Mouse (Mus musculus) midbrain, embryonic 12.5 days (tissue): ENCODE data around the gene Tshz2. TPM values are rescaled to one million over a fixed set of nuclear protein-coding genes. Genes with fewer than 3 reads are reported as not detected.
A peak's percentile ranks its signal among the peaks of the same experiment; 100 is the strongest.

Source experiments
- ATAC-seq: fragments of 200-750 bp; cut with Nextera tagmentation; 2 replicates; pipeline ENCODE4 v1.8.0; 2017; ENCODE audit warnings: low read depth, moderate TSS enrichment, moderate library complexity; ENCODE audit not compliant: low FRiP score
- H3K27ac ChIP-seq: fragments of 300-500 bp; sonication (generic); replicated peaks from 2 replicates; pipeline ENCODE4 v1.5.1; 2016; ENCODE audit warnings: mild to moderate bottlenecking
- H3K27me3 ChIP-seq: fragments of 300-500 bp; sonication (generic); 2 replicates; pipeline ENCODE4 v1.6.1; 2016; ENCODE audit warnings: mild to moderate bottlenecking
- H3K36me3 ChIP-seq: fragments of 300-500 bp; sonication (generic); 2 replicates; pipeline ENCODE4 v1.6.1; 2016
- H3K4me1 ChIP-seq: fragments of 300-500 bp; sonication (generic); 2 replicates; pipeline ENCODE4 v1.6.1; 2016
- H3K4me2 ChIP-seq: fragments of 300-500 bp; sonication (generic); replicated peaks from 2 replicates; pipeline ENCODE4 v1.6.1; 2016; ENCODE audit warnings: mild to moderate bottlenecking, moderate library complexity
- H3K4me3 ChIP-seq: fragments of 300-500 bp; sonication (generic); 2 replicates; pipeline ENCODE4 v1.5.1; 2016; ENCODE audit warnings: mild to moderate bottlenecking
- H3K9ac ChIP-seq: fragments of 300-500 bp; sonication (generic); replicated peaks from 2 replicates; pipeline ENCODE4 v1.6.1; 2016; ENCODE audit warnings: mild to moderate bottlenecking, moderate library complexity
- H3K9me3 ChIP-seq: fragments of 300-500 bp; sonication (generic); 2 replicates; pipeline ENCODE4 v1.6.1; 2016; ENCODE audit warnings: mild to moderate bottlenecking
- WGBS: fragments of 180-500 bp; shearing (Covaris S2); methylation state at CpG from one replicate; pipeline ENCODE4 v1.1.7; 2016; 5-methylcytosine and 5-hydroxymethylcytosine counted together
- polyA plus RNA-seq: library from polyadenylated mRNA; unstranded; fragments of >200 nt; fragmentation: Nextera tagmentation; extraction: Ambion mirVana; gene quantifications from 2 replicates; pipeline ENCODE4 v1.2.1, GENCODE M21; 2016

Tshz2 gene
- polyA plus RNA-seq, 1 experiment from 2014 or later, result 6.0 TPM

GRCm38 (mm10) chr2:169860895-169861294, 228.1 kb downstream of the Tshz2 start:
- Histone ChIP-seq H3K27me3 (no peaks in the 10 kb centered on the region), H3K4me1 (peaks cover 12% of the 10 kb centered on the region), H3K4me2 (no peak overlapping the region), H3K36me3 (no peaks in the 10 kb centered on the region), H3K27ac (no peak overlapping the region), H3K4me3 (no peak overlapping the region), H3K9ac (no peak overlapping the region), H3K9me3 (no peaks in the 10 kb centered on the region)
- no peak for ATAC-seq
- WGBS, result 76% methylated on average over 5 of the region's 5 CpGs

- Histone ChIP-seq H3K9me3 (no peaks in the 10 kb centered on the region), H3K27me3 (no peaks in the 10 kb centered on the region; the same call in 1 of the 2 replicates), H3K36me3 (no peaks in the 10 kb centered on the region), H3K4me2 (no peak overlapping the region), H3K4me3 (no peak overlapping the region), H3K4me1 (peaks cover 12% of the 10 kb centered on the region), H3K9ac (no peak overlapping the region), H3K27ac (no peak overlapping the region)
- no peak for ATAC-seq
- WGBS, result 66% methylated on average over 6 of the region's 6 CpGs
Measured at GRCm38 (mm10) chr2:169862701-169863100, 229.9 kb downstream of the Tshz2 start.

GRCm38 (mm10) chr2:169869468-169869867, 236.7 kb downstream of the Tshz2 start:
- Histone ChIP-seq H3K36me3 (no peaks in the 10 kb centered on the region), H3K27ac (no peak overlapping the region), H3K9ac (no peak overlapping the region), H3K9me3 (no peaks in the 10 kb centered on the region), H3K4me1 (no peaks in the 10 kb centered on the region), H3K4me2 (no peak overlapping the region), H3K4me3 (no peak overlapping the region), H3K27me3 (no peaks in the 10 kb centered on the region; the same call in 1 of the 2 replicates)
- no peak for ATAC-seq
- WGBS, result 94% methylated on average over 7 of the region's 7 CpGs

GRCm38 (mm10) chr2:169870503-169870902, 237.7 kb downstream of the Tshz2 start:
- H3K36me3 ChIP-seq, result no peaks in the 10 kb centered on the region
- H3K4me1 ChIP-seq, result no peaks in the 10 kb centered on the region
- H3K4me2 ChIP-seq, result no peak overlapping the region
- WGBS, result 37% methylated on average over 5 of the region's 5 CpGs
- no peak overlapping the region for H3K9ac ChIP-seq
- H3K27me3 ChIP-seq, result no peaks in the 10 kb centered on the region; the same call in 1 of the 2 replicates
- no peak overlapping the region for H3K4me3 ChIP-seq
- H3K27ac ChIP-seq, result no peak overlapping the region
- H3K9me3 ChIP-seq, result no peaks in the 10 kb centered on the region
- ATAC-seq, result 0 out of 2 replicates have a peak, but pooled peaks have one; percentile 4

GRCm38 (mm10) chr2:169871436-169872060, 238.7 kb downstream of the Tshz2 start:
- no peak overlapping the region for H3K9ac ChIP-seq
- H3K36me3 ChIP-seq, result no peaks in the 10 kb centered on the region
- no peak overlapping the region for H3K4me2 ChIP-seq
- no peak for ATAC-seq
- no peaks in the 10 kb centered on the region for H3K9me3 ChIP-seq
- 80% methylated on average over 8 of the region's 8 CpGs for WGBS
- no peak overlapping the region for H3K4me3 ChIP-seq
- no peak overlapping the region for H3K27ac ChIP-seq
- H3K27me3 ChIP-seq, result no peaks in the 10 kb centered on the region; the same call in 1 of the 2 replicates
- H3K4me1 ChIP-seq, result no peaks in the 10 kb centered on the region

GRCm38 (mm10) chr2:169873442-169873841, 240.6 kb downstream of the Tshz2 start:
- Histone ChIP-seq H3K27ac (no peak overlapping the region), H3K4me2 (no peak overlapping the region), H3K4me1 (no peaks in the 10 kb centered on the region), H3K9me3 (no peaks in the 10 kb centered on the region), H3K9ac (no peak overlapping the region), H3K27me3 (no peaks in the 10 kb centered on the region), H3K36me3 (no peaks in the 10 kb centered on the region), H3K4me3 (no peak overlapping the region)
- 88% methylated on average over 16 of the region's 16 CpGs for WGBS
- no peak for ATAC-seq

GRCm38 (mm10) chr2:169887921-169888320, 255.1 kb downstream of the Tshz2 start:
- H3K9me3 ChIP-seq, result no peaks in the 10 kb centered on the region
- no peaks in the 10 kb centered on the region for H3K36me3 ChIP-seq
- H3K4me2 ChIP-seq, result no peak overlapping the region
- no peak overlapping the region for H3K27ac ChIP-seq
- no peak for ATAC-seq
- no peak overlapping the region for H3K4me3 ChIP-seq
- no peaks in the 10 kb centered on the region for H3K27me3 ChIP-seq
- 73% methylated on average over 9 of the region's 9 CpGs for WGBS
- peaks cover 7% of the 10 kb centered on the region; the same call in 1 of the 2 replicates for H3K4me1 ChIP-seq
- no peak overlapping the region for H3K9ac ChIP-seq

- no peak for ATAC-seq
- no peaks in the 10 kb centered on the region for H3K36me3 ChIP-seq
- H3K4me3 ChIP-seq, result no peak overlapping the region
- no peaks in the 10 kb centered on the region for H3K27me3 ChIP-seq
- H3K9me3 ChIP-seq, result no peaks in the 10 kb centered on the region
- no peak overlapping the region for H3K9ac ChIP-seq
- H3K27ac ChIP-seq, result no peak overlapping the region
- H3K4me1 ChIP-seq, result peaks cover 7% of the 10 kb centered on the region; the same call in 1 of the 2 replicates
- WGBS, result 32% methylated on average over 14 of the region's 14 CpGs
- H3K4me2 ChIP-seq, result no peak overlapping the region
Measured at GRCm38 (mm10) chr2:169892441-169893038, 259.7 kb downstream of the Tshz2 start.

GRCm38 (mm10) chr2:169902896-169903295, 270.1 kb downstream of the Tshz2 start:
- Histone ChIP-seq H3K4me3 (no peak overlapping the region), H3K27ac (no peak overlapping the region), H3K4me1 (peaks cover 7% of the 10 kb centered on the region; the same call in 1 of the 2 replicates), H3K9me3 (no peaks in the 10 kb centered on the region), H3K27me3 (no peaks in the 10 kb centered on the region), H3K36me3 (no peaks in the 10 kb centered on the region), H3K9ac (no peak overlapping the region), H3K4me2 (no peak overlapping the region)
- 63% methylated on average over 7 of the region's 7 CpGs for WGBS
- ATAC-seq, result no peak

GRCm38 (mm10) chr2:169906396-169906795, 273.6 kb downstream of the Tshz2 start:
- 26% methylated on average over 9 of the region's 9 CpGs for WGBS
- Histone ChIP-seq H3K4me3 (no peak overlapping the region), H3K36me3 (no peaks in the 10 kb centered on the region), H3K4me2 (no peak overlapping the region), H3K27ac (no peak overlapping the region), H3K4me1 (peaks cover 7% of the 10 kb centered on the region; the same call in 1 of the 2 replicates), H3K9me3 (no peaks in the 10 kb centered on the region), H3K9ac (no peak overlapping the region), H3K27me3 (no peaks in the 10 kb centered on the region)
- no peak for ATAC-seq

GRCm38 (mm10) chr2:169907979-169908378, 275.2 kb downstream of the Tshz2 start:
- no peaks in the 10 kb centered on the region for H3K9me3 ChIP-seq
- H3K36me3 ChIP-seq, result no peaks in the 10 kb centered on the region
- peaks cover 6% of the 10 kb centered on the region; the same call in 1 of the 2 replicates for H3K4me1 ChIP-seq
- no peaks in the 10 kb centered on the region for H3K27me3 ChIP-seq
- no peak overlapping the region for H3K4me3 ChIP-seq
- no peak overlapping the region for H3K27ac ChIP-seq
- ATAC-seq, result no peak
- H3K4me2 ChIP-seq, result no peak overlapping the region
- no peak overlapping the region for H3K9ac ChIP-seq
- WGBS, result 80% methylated on average over 7 of the region's 7 CpGs

- no peak overlapping the region for H3K4me3 ChIP-seq
- 0 out of 2 replicates have a peak, but pooled peaks cover 3% of the 10 kb centered on the region for H3K4me1 ChIP-seq
- no peaks in the 10 kb centered on the region for H3K27me3 ChIP-seq
- H3K36me3 ChIP-seq, result no peaks in the 10 kb centered on the region
- no peak overlapping the region for H3K27ac ChIP-seq
- H3K9ac ChIP-seq, result no peak overlapping the region
- no peak for ATAC-seq
- WGBS, result 71% methylated on average over 4 of the region's 4 CpGs
- H3K4me2 ChIP-seq, result no peak overlapping the region
- H3K9me3 ChIP-seq, result no peaks in the 10 kb centered on the region
Measured at GRCm38 (mm10) chr2:169910606-169911005, 277.8 kb downstream of the Tshz2 start.
